Mouse (Mus musculus) bone marrow, adult 2 months (tissue): ENCODE data around the gene Hecw1.

ENCODE experiments used
- CTCF ChIP-seq: fragments of 200-500 bp; IDR thresholded peaks from 2 replicates; pipeline ENCODE4 v1.5.1; 2011; ENCODE audit warnings: low read length, control low read depth; ENCODE audit not compliant: control insufficient read depth, insufficient read depth
- POLR2A ChIP-seq: fragments of 200-500 bp; IDR thresholded peaks from 2 replicates; pipeline ENCODE4 v1.6.1; 2011; ENCODE audit warnings: low read depth, mild to moderate bottlenecking, control low read depth, low read length, borderline replicate concordance; ENCODE audit not compliant: control insufficient read depth

- no peak for TF ChIP-seq POLR2A
- TF ChIP-seq CTCF: no peak
Measured at GRCm38 (mm10) chr13:14271476-14271875, 251.6 kb downstream of the Hecw1 start.
